Mouse (Mus musculus): ENCODE results near the gene Themis. TPM values are rescaled to one million over a fixed set of nuclear protein-coding genes. Genes with fewer than 3 reads are reported as not detected.

The Themis gene
- 52.5 TPM for polyA plus RNA-seq (2017; shearing (Covaris generic))

GRCm38 (mm10) chr10:28668261-28668660, at the start of gene Themis:
TSS of gene Themis (plus strand) at chr10:28668360.

Data from CD4-positive, CD25-positive, alpha-beta regulatory T cell (primary cell).